Mouse (Mus musculus) thymus, adult 2 months (tissue): ENCODE results near the gene Rab5c. TPM values are rescaled to one million over a fixed set of nuclear protein-coding genes. Genes with fewer than 3 reads are reported as not detected.

Experiments used
- DNase-seq: peaks from one replicate; pipeline ENCODE4 v3.0.0; 2021
- H3K27ac ChIP-seq: fragments of 200-500 bp; 2 replicates; pipeline ENCODE4 v1.5.1; 2012; ENCODE audit warnings: low read length, control low read depth; ENCODE audit not compliant: control insufficient read depth, insufficient read depth
- H3K27me3 ChIP-seq: fragments of 200-500 bp; 2 replicates; pipeline ENCODE4 v1.6.1; 2012; ENCODE audit warnings: mild to moderate bottlenecking, low read length, moderate library complexity, mixed read lengths; ENCODE audit not compliant: control insufficient read depth, insufficient read depth
- H3K36me3 ChIP-seq: fragments of 200-500 bp; 2 replicates; pipeline ENCODE4 v1.6.1; 2012; ENCODE audit warnings: mild to moderate bottlenecking, low read length, moderate library complexity; ENCODE audit not compliant: control insufficient read depth, insufficient read depth
- H3K4me1 ChIP-seq: fragments of 200-500 bp; replicated peaks from 2 replicates; pipeline ENCODE4 v1.6.1; 2012; ENCODE audit warnings: low read length; ENCODE audit not compliant: control insufficient read depth, insufficient read depth
- H3K4me3 ChIP-seq: fragments of 200-500 bp; 2 replicates; pipeline ENCODE4 v1.5.1; 2012; ENCODE audit warnings: mild to moderate bottlenecking, low read length, control low read depth, moderate library complexity; ENCODE audit not compliant: control insufficient read depth, insufficient read depth
- CTCF ChIP-seq: fragments of 200-500 bp; IDR thresholded peaks from 2 replicates; pipeline ENCODE4 v1.5.1; 2012; ENCODE audit warnings: mild to moderate bottlenecking, control low read depth, low read length, moderate library complexity, borderline replicate concordance; ENCODE audit not compliant: control insufficient read depth, poor library complexity, insufficient read depth; ENCODE audit errors: extremely low read depth
- POLR2A ChIP-seq: fragments of 200-500 bp; IDR thresholded peaks from 2 replicates; pipeline ENCODE4 v1.6.1; 2012; ENCODE audit warnings: mild to moderate bottlenecking, low read length, control low read depth, moderate library complexity; ENCODE audit not compliant: control insufficient read depth, poor library complexity, insufficient read depth; ENCODE audit errors: extremely low read depth
- WGBS: fragments of 180-500 bp; shearing (Covaris S2); methylation state at CpG from one replicate; pipeline ENCODE4 v1.1.7; 2018; 5-methylcytosine and 5-hydroxymethylcytosine counted together
- polyA plus RNA-seq: library from polyadenylated mRNA; depleted of rRNA; stranded (reverse); fragments of >200 nt; gene quantifications from 2 replicates; pipeline ENCODE4 v1.2.3, GENCODE M21; 2012; rRNA removed

The Rab5c gene
- polyA plus RNA-seq, 1 experiment = 290 TPM

DNA sequence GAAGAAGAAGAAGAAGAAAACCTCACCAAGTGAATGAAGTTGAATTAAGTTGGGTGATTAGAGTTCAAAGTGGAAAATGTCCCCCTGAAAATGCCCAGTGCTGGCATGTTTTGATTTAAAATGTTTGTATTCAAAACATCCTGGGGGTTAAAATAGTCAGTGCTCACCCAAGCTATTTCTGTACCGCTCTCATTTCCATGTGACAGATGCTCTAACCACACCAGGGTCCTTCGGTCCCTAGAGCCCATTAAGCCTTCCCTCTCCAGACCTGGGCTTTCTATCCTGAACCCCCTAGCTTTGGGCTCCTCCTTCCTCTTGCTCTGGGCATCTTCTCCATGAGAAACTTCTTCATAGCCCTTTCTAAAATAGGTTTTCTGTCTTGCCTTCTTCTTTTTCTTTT is 53.9 kb downstream of the Rab5c start:
- 82% methylated on average over 2 of the region's 2 CpGs for WGBS
- Histone ChIP-seq H3K27me3 (no peaks in the 10 kb centered on the region), H3K36me3 (no peaks in the 10 kb centered on the region), H3K27ac (no peak overlapping the region), H3K4me3 (no peak overlapping the region), H3K4me1 (peaks cover 3% of the 10 kb centered on the region; the same call in 1 of the 2 replicates)
- TF ChIP-seq CTCF = no peak
- no peak for TF ChIP-seq POLR2A
- no peak for DNase-seq

GRCm38 (mm10) chr11:100682526-100682925 is 55.5 kb downstream of the Rab5c start:
- Histone ChIP-seq H3K27me3 (no peaks in the 10 kb centered on the region), H3K27ac (no peak overlapping the region), H3K36me3 (no peaks in the 10 kb centered on the region), H3K4me1 (peaks cover 3% of the 10 kb centered on the region; the same call in 1 of the 2 replicates), H3K4me3 (no peak overlapping the region)
- TF ChIP-seq CTCF (no peak), POLR2A (no peak)
- 93% methylated on average over 5 of the region's 5 CpGs for WGBS
- no peak for DNase-seq

DNA sequence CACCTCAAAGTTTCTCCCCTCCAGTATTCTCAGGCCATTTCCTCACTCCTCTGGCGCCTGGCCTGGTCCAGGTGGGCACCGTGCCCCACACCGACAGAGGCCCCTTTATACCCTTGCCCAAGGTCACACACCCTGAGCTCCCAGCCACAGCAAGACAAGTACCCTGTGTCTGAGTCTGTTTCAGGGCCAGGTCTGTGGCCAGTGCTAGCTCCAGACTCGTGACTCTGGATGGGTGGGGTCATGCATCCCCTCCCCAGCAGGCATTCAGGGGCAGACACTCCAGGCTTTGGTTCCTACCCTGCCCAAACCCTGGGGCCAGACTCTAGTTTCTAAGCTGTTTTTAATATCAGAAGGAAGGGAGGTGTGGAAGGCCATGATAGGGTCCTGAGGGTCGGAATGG is 56.2 kb downstream of the Rab5c start:
- no peak for DNase-seq
- TF ChIP-seq CTCF = no peak
- no peak for TF ChIP-seq POLR2A
- peaks cover 3% of the 10 kb centered on the region; the same call in 1 of the 2 replicates for H3K4me1 ChIP-seq
- no peak overlapping the region for H3K4me3 ChIP-seq
- no peak overlapping the region for H3K27ac ChIP-seq
- no peaks in the 10 kb centered on the region for H3K36me3 ChIP-seq
- WGBS = 93% methylated on average over 5 of the region's 5 CpGs
- no peaks in the 10 kb centered on the region for H3K27me3 ChIP-seq

DNA sequence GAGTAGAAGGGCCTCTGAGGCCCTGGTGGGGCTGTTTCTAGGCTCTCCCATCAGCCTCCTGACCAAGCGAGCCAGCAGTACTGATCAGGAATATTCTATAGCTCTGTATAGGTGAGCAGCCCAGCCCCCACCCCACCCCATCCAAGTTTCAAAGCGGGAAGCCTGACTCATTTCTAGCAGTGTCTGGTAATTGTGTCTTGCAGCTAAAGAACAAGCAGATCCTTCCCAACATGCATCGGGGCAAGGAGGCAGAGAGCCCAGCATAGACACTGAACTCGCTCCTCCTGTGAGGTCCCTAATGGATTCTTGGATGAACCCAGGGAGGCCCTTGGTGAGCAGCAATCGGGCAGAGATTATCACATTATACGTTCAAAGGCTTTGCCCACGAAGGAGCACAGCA is 60.2 kb downstream of the Rab5c start:
- Histone ChIP-seq H3K4me1 (no peaks in the 10 kb centered on the region), H3K27me3 (no peaks in the 10 kb centered on the region), H3K36me3 (no peaks in the 10 kb centered on the region), H3K27ac (no peak overlapping the region), H3K4me3 (no peak overlapping the region)
- WGBS = 78% methylated on average over 7 of the region's 7 CpGs
- no peak for DNase-seq
- TF ChIP-seq CTCF (no peak), POLR2A (no peak)

DNA sequence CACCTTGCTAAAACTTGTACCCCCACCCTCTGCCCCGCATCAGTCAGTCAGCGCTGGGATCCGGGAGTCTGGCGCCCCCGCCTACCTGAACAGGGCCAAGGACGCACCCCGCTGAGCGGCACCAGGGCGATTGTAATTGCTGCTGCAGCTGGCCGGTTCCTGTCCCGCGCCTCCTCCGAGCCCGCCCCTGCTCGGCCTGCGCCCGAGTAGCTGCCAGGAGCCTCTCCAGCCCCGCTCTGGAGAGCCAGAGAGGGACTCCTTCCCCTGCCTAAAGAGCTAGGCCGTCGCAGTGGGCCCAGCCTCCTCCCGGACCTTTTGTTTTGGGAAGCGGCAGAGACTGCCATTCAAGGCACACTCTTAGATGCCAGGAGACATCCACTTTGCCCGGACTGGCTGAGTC is 64.8 kb downstream of the Rab5c start:
- no peak overlapping the region for H3K4me3 ChIP-seq
- no peaks in the 10 kb centered on the region for H3K36me3 ChIP-seq
- H3K27ac ChIP-seq = no peak overlapping the region
- TF ChIP-seq POLR2A (no peak), CTCF (no peak)
- DNase-seq = no peak
- no peaks in the 10 kb centered on the region for H3K27me3 ChIP-seq
- H3K4me1 ChIP-seq = no peaks in the 10 kb centered on the region
- WGBS = 25% methylated on average over 23 of the region's 23 CpGs

DNA sequence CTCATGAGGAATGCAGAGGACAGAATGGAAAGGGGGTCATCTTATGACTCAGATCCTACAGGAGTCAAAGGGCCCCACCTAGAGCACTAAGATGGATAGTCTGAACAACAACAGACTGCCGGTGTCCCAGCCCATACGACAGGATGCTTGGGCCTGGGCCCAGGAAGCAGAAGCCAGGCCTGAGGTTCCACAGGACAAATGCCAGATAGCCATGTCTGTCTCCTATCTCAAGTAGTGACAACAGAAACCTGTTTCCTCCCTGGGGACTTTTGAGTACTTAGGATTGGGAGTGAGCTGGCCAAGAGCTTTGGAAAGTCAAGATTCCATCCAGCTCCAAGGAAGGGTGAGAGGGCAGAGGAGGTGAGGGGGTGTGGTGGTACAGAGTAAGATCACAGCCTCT is 66.1 kb downstream of the Rab5c start:
- no peak for DNase-seq
- no peak overlapping the region for H3K4me3 ChIP-seq
- 78% methylated on average over 2 of the region's 2 CpGs for WGBS
- H3K27ac ChIP-seq = no peak overlapping the region
- H3K4me1 ChIP-seq = no peaks in the 10 kb centered on the region
- H3K27me3 ChIP-seq = no peaks in the 10 kb centered on the region
- TF ChIP-seq POLR2A (no peak), CTCF (no peak)
- no peaks in the 10 kb centered on the region for H3K36me3 ChIP-seq

- H3K4me3 ChIP-seq = no peak overlapping the region
- H3K27me3 ChIP-seq = no peaks in the 10 kb centered on the region
- H3K27ac ChIP-seq = no peak overlapping the region
- no peaks in the 10 kb centered on the region for H3K4me1 ChIP-seq
- 93% methylated on average over 1 of the region's 1 CpGs for WGBS
- TF ChIP-seq CTCF (no peak), POLR2A (no peak)
- DNase-seq = no peak
- no peaks in the 10 kb centered on the region for H3K36me3 ChIP-seq
Measured at GRCm38 (mm10) chr11:100671049-100671448, 67.0 kb downstream of the Rab5c start.

Other genes with a start within 250 kb of the Rab5c start
- 150 and 214 TPM in 2 replicates for gene Acly, start 210.2 kb downstream of the Rab5c start, polyA plus RNA-seq
- gene Ttc25, start 192.6 kb downstream of the Rab5c start, polyA plus RNA-seq = 0.58 and 1.1 TPM in 2 replicates
- 138 and 153 TPM in 2 replicates for gene Cnp, start 163.3 kb downstream of the Rab5c start, polyA plus RNA-seq
- gene Nkiras2, start 119.0 kb downstream of the Rab5c start, polyA plus RNA-seq = 64.6 and 68.4 TPM in 2 replicates
- gene Dnajc7, start 118.0 kb downstream of the Rab5c start, polyA plus RNA-seq = 99.8 and 110 TPM in 2 replicates
- gene Zfp385c, start 45.8 kb downstream of the Rab5c start, polyA plus RNA-seq = 0.32 and 0.55 TPM in 2 replicates
- gene Dhx58, start 33.9 kb downstream of the Rab5c start, polyA plus RNA-seq = 24.2 and 27.3 TPM in 2 replicates
- 56.4 and 58.1 TPM in 2 replicates for gene Kat2a, start 25.8 kb downstream of the Rab5c start, polyA plus RNA-seq
- 0.24 and 0.31 TPM in 2 replicates for gene Hspb9, start 24.4 kb downstream of the Rab5c start, polyA plus RNA-seq
- 1.1 and 1.2 TPM in 2 replicates for gene Kcnh4, start 21.7 kb upstream of the Rab5c start, polyA plus RNA-seq
- 0.57 TPM in 1 of 2 replicates, not detected in the other for gene Hcrt, start 24.7 kb upstream of the Rab5c start, polyA plus RNA-seq
- 6.8 and 7.9 TPM in 2 replicates for gene Ghdc, start 32.7 kb upstream of the Rab5c start, polyA plus RNA-seq
- 178 and 204 TPM in 2 replicates for gene Stat5b, start 112.5 kb upstream of the Rab5c start, polyA plus RNA-seq
- 136 and 161 TPM in 2 replicates for gene Stat5a, start 121.1 kb upstream of the Rab5c start, polyA plus RNA-seq
- 140 and 147 TPM in 2 replicates for gene Stat3, start 201.3 kb upstream of the Rab5c start, polyA plus RNA-seq
- 18.9 and 22.4 TPM in 2 replicates for gene Cavin1, start 232.7 kb upstream of the Rab5c start, polyA plus RNA-seq